Mouse (Mus musculus) embryonic facial prominence, embryonic 10.5 days (tissue): ENCODE measurements around the gene Hopx. TPM values are rescaled to one million over a fixed set of nuclear protein-coding genes. Genes with fewer than 3 reads are reported as not detected.

Source experiments
- DNase-seq: peaks from one replicate; pipeline ENCODE4 v3.0.0-alpha.2; 2017; ENCODE audit warnings: low spot score
- H3K27ac ChIP-seq: fragments of 300-500 bp; sonication (generic); replicated peaks from 2 replicates; pipeline ENCODE4 v1.5.1; 2016; ENCODE audit warnings: mild to moderate bottlenecking
- H3K27me3 ChIP-seq: fragments of 300-500 bp; sonication (generic); replicated peaks from 2 replicates; pipeline ENCODE4 v1.6.1; 2016; ENCODE audit warnings: low read depth, mild to moderate bottlenecking; ENCODE audit not compliant: poor library complexity, severe bottlenecking
- H3K36me3 ChIP-seq: fragments of 300-500 bp; sonication (generic); replicated peaks from 2 replicates; pipeline ENCODE4 v1.6.1; 2016; ENCODE audit warnings: mild to moderate bottlenecking, moderate library complexity
- H3K4me1 ChIP-seq: fragments of 300-500 bp; sonication (generic); 2 replicates; pipeline ENCODE4 v1.6.1; 2016
- H3K4me3 ChIP-seq: fragments of 300-500 bp; sonication (generic); 2 replicates; pipeline ENCODE4 v1.5.1; 2016; ENCODE audit warnings: mild to moderate bottlenecking, moderate library complexity
- H3K9me3 ChIP-seq: fragments of 300-500 bp; sonication (generic); 2 replicates; pipeline ENCODE4 v1.6.1; 2016; ENCODE audit warnings: mild to moderate bottlenecking
- WGBS: fragments of 180-500 bp; shearing (Covaris S2); methylation state at CpG from one replicate; pipeline ENCODE4 v1.1.7; 2016; 5-methylcytosine and 5-hydroxymethylcytosine counted together
- polyA plus RNA-seq: library from polyadenylated mRNA; unstranded; fragments of >200 nt; fragmentation: Nextera tagmentation; extraction: Ambion mirVana; gene quantifications from 2 replicates; pipeline ENCODE4 v1.2.1, GENCODE M21; 2016

Hopx gene
- polyA plus RNA-seq, 1 experiment from 2014 or later, result 0.40 TPM

GRCm38 (mm10) chr5:77143076-77143475 is 28.2 kb upstream of the Hopx start:
- 0 out of 2 replicates have a peak, but pooled peaks cover 5% of the 10 kb centered on the region for H3K27me3 ChIP-seq
- H3K4me3 ChIP-seq, result no peak overlapping the region
- H3K36me3 ChIP-seq, result no peaks in the 10 kb centered on the region
- H3K9me3 ChIP-seq, result no peaks in the 10 kb centered on the region
- no peak for DNase-seq
- no peak overlapping the region for H3K27ac ChIP-seq
- peaks cover 8% of the 10 kb centered on the region for H3K4me1 ChIP-seq
- 86% methylated on average over 3 of the region's 3 CpGs for WGBS

DNA sequence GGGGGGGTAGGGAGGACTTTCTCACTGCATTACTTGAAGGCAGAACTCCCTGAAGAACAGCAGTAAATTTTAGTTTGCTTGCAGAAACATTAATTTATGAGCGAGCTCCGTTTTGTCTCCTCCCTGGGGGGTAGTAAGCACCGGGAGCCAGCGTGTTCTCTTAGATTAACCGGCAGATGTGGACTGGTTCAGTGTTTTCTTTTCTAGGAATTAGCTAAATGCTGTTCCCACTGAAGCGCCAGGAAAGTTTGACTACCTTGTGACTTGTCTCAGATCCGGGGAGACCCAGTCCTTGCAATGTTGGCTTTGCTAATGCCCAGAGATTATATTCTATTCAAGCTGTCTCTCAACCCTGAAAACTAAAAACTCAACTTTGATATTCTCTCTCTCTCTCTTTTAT is 26.4 kb upstream of the Hopx start:
- no peaks in the 10 kb centered on the region for H3K36me3 ChIP-seq
- no peak for DNase-seq

GRCm38 (mm10) chr5:77140861-77141260 is 25.9 kb upstream of the Hopx start:
- Histone ChIP-seq H3K4me1 (peaks cover 22% of the 10 kb centered on the region), H3K4me3 (no peak overlapping the region), H3K27ac (no peak overlapping the region), H3K36me3 (no peaks in the 10 kb centered on the region), H3K9me3 (no peaks in the 10 kb centered on the region), H3K27me3 (0 out of 2 replicates have a peak, but pooled peaks cover 5% of the 10 kb centered on the region)
- no peak for DNase-seq
- 94% methylated on average over 6 of the region's 6 CpGs for WGBS

More for the DNA sequence above, 26.4 kb upstream of the Hopx start:
- Histone ChIP-seq H3K27ac (no peak overlapping the region), H3K27me3 (0 out of 2 replicates have a peak, but pooled peaks cover 5% of the 10 kb centered on the region), H3K4me3 (no peak overlapping the region), H3K9me3 (no peaks in the 10 kb centered on the region), H3K4me1 (peaks cover 22% of the 10 kb centered on the region)
- WGBS, result 62% methylated on average over 7 of the region's 7 CpGs

GRCm38 (mm10) chr5:77140108-77140507 is 25.2 kb upstream of the Hopx start:
- peak overlapping the region; percentile 11; the same call in 1 of the 2 replicates for H3K4me3 ChIP-seq
- H3K4me1 ChIP-seq, result peaks cover 22% of the 10 kb centered on the region
- no peak for DNase-seq
- no peaks in the 10 kb centered on the region for H3K36me3 ChIP-seq
- H3K9me3 ChIP-seq, result no peaks in the 10 kb centered on the region
- 54% methylated on average over 6 of the region's 6 CpGs for WGBS
- H3K27me3 ChIP-seq, result 0 out of 2 replicates have a peak, but pooled peaks cover 5% of the 10 kb centered on the region
- H3K27ac ChIP-seq, result no peak overlapping the region; the same call in 1 of the 2 replicates

- H3K36me3 ChIP-seq, result no peaks in the 10 kb centered on the region
- no peaks in the 10 kb centered on the region for H3K9me3 ChIP-seq
- peaks cover 24% of the 10 kb centered on the region for H3K4me1 ChIP-seq
- 0 out of 2 replicates have a peak, but pooled peaks cover 5% of the 10 kb centered on the region for H3K27me3 ChIP-seq
- H3K4me3 ChIP-seq, result no peak overlapping the region
- no peak for DNase-seq
- WGBS, result 38% methylated on average over 8 of the region's 8 CpGs
- no peak overlapping the region for H3K27ac ChIP-seq
These were observed 22.9 kb upstream of the Hopx start for GRCm38 (mm10) chr5:77137701-77138265.

DNA sequence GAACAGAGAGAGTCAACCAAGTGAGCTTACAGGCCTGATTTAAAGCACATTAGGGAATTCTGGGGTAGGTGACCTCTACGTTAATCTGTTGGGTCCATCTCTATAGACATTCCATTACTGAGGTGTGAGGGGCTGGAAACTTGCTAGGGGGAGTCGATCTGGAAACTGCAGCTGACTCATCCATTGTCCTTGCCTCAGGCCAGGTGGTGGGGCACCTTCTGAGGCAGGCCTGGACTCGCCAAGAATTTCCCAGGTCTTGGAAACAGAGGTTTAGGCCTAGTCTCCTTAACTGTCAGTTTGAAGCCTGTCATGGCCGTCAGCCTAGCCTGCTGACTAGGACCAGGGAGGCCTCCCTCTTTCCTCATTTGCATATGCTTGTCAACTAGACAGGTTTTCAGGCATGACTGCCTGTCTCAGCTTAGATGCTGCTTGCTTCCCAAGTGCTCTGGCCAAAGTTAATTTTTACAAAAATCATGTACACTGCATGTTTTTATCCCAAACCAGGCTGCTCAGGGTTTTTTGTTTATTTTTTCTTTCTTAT is 21.8 kb upstream of the Hopx start:
- Histone ChIP-seq H3K27me3 (0 out of 2 replicates have a peak, but pooled peaks cover 5% of the 10 kb centered on the region), H3K36me3 (no peaks in the 10 kb centered on the region), H3K27ac (no peak overlapping the region), H3K9me3 (no peaks in the 10 kb centered on the region), H3K4me1 (peaks cover 26% of the 10 kb centered on the region), H3K4me3 (no peak overlapping the region)
- 65% methylated on average over 4 of the region's 4 CpGs for WGBS
- DNase-seq, result peak; percentile 43

- Histone ChIP-seq H3K4me1 (peaks cover 20% of the 10 kb centered on the region), H3K4me3 (no peak overlapping the region), H3K27ac (no peak overlapping the region), H3K36me3 (no peaks in the 10 kb centered on the region), H3K9me3 (no peaks in the 10 kb centered on the region), H3K27me3 (0 out of 2 replicates have a peak, but pooled peaks cover 5% of the 10 kb centered on the region)
- no peak for DNase-seq
- WGBS, result 92% methylated on average over 2 of the region's 2 CpGs
These were observed 20.0 kb upstream of the Hopx start for GRCm38 (mm10) chr5:77134961-77135360.

- Histone ChIP-seq H3K27me3 (0 out of 2 replicates have a peak, but pooled peaks cover 5% of the 10 kb centered on the region), H3K27ac (no peak overlapping the region), H3K36me3 (no peaks in the 10 kb centered on the region), H3K9me3 (no peaks in the 10 kb centered on the region), H3K4me3 (no peak overlapping the region), H3K4me1 (peaks cover 18% of the 10 kb centered on the region; the same call in 1 of the 2 replicates)
- no peak for DNase-seq
- WGBS, result 77% methylated on average over 4 of the region's 4 CpGs
These were observed 19.5 kb upstream of the Hopx start for GRCm38 (mm10) chr5:77134465-77134864.

DNA sequence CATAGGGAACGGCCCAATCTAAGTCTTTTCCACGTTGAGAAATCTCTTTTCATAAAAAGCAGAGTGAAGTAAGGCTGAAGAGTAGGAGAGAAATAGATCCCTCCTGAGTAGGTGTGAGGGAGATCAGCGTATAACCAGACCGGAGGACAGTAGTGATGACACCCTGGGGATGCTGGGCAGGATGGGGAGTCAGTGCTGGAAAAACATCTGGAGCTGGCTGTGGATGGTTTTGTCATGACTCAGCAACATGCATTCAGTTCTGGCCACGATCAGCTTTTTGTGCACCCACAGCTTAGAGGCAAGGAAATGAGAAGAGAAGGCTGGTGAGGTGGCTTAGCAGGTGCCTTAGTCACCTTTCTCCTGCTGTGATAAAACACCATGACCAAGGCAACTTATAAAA is 19.0 kb upstream of the Hopx start:
- 80% methylated on average over 5 of the region's 5 CpGs for WGBS
- Histone ChIP-seq H3K27me3 (0 out of 2 replicates have a peak, but pooled peaks cover under 1% of the 10 kb centered on the region), H3K4me3 (no peak overlapping the region), H3K9me3 (no peaks in the 10 kb centered on the region; the same call in 1 of the 2 replicates), H3K27ac (no peak overlapping the region), H3K4me1 (peaks cover 18% of the 10 kb centered on the region; the same call in 1 of the 2 replicates), H3K36me3 (no peaks in the 10 kb centered on the region)
- no peak for DNase-seq

DNA sequence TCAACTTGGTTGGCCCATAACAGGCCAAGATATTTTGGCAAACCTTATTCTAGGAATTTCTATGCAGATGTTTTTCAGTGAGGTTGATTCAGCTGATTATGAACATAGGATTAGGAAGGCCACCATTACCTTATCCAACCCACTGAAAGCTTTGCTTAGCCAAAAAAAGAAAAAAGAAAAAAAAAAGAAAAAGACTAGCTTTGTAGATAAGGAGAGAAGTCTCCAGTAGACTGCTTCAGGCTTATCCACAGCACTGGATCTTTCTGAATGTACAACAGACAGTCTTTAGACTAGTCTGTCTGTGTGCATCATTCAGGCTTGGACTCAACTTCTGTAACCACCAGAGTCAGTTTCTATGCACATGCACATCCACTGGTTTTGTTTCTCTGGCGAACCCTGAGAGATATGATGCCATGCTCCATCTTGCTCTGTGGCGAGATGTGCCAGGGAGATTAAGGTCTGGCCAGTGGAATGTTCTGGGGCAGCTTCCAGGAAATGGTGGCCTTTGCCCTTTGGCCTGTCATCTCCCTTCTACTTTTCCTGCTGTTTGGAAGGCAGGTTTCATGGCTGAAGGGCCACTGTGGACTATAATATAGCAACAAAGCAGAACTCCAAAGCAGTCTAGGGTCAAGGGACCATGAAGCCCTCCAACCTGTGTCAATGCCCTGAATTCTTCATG is 17.7 kb upstream of the Hopx start:
- Histone ChIP-seq H3K9me3 (peaks cover 3% of the 10 kb centered on the region; the same call in 1 of the 2 replicates), H3K36me3 (no peaks in the 10 kb centered on the region), H3K27ac (no peak overlapping the region), H3K4me3 (no peak overlapping the region), H3K27me3 (no peaks in the 10 kb centered on the region), H3K4me1 (peaks cover 13% of the 10 kb centered on the region; the same call in 1 of the 2 replicates)
- DNase-seq, result no peak
- 79% methylated on average over 2 of the region's 2 CpGs for WGBS

DNA sequence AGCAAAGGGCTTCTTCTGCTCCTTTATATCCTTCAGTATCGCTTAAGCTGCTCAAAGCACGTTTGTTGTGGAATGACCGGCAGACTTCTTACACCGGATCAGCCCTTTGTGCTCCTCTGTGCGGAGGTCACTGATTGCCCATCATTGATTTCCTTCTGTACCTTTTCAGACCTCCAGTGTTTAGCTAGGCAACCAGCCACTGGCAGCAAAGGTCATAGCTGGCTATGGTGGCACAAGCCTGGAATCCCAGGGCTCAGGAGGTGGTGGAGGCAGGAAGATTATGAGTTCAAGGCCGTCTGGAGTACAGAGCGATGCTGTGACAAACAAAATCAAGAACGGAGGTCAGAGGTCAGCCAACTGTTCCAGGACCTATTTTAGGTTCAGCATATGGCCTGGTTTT is 17.0 kb upstream of the Hopx start:
- no peaks in the 10 kb centered on the region for H3K27me3 ChIP-seq
- WGBS, result 82% methylated on average over 8 of the region's 8 CpGs
- peaks cover 3% of the 10 kb centered on the region; the same call in 1 of the 2 replicates for H3K9me3 ChIP-seq
- no peaks in the 10 kb centered on the region for H3K36me3 ChIP-seq
- H3K4me1 ChIP-seq, result peaks cover 6% of the 10 kb centered on the region; the same call in 1 of the 2 replicates
- H3K27ac ChIP-seq, result no peak overlapping the region
- no peak overlapping the region for H3K4me3 ChIP-seq
- DNase-seq, result no peak

- WGBS, result 78% methylated on average over 16 of the region's 16 CpGs
- Histone ChIP-seq H3K36me3 (no peaks in the 10 kb centered on the region), H3K27ac (no peak overlapping the region), H3K4me3 (no peak overlapping the region), H3K9me3 (peaks cover 3% of the 10 kb centered on the region; the same call in 1 of the 2 replicates), H3K27me3 (0 out of 2 replicates have a peak, but pooled peaks cover 6% of the 10 kb centered on the region), H3K4me1 (peaks cover 4% of the 10 kb centered on the region; the same call in 1 of the 2 replicates)
- no peak for DNase-seq
These were observed 15.5 kb upstream of the Hopx start for GRCm38 (mm10) chr5:77130310-77131020.
